Mouse (Mus musculus) megakaryocyte progenitor cell, adult 5-6 weeks (primary cell): Measurements from ENCODE around the gene Vmn1r57. TPM values are rescaled to one million over a fixed set of nuclear protein-coding genes. Genes with fewer than 3 reads are reported as not detected.
"Not testable (repeated sequence)": the region's sequence is repeated elsewhere in the genome, so short reads cannot be mapped to it uniquely, and the experiment has no call there.

ENCODE experiments used
- ATAC-seq: replicated peaks from 2 replicates; pipeline ENCODE4 v1.8.0; 2016; ENCODE audit warnings: mild to moderate bottlenecking, moderate TSS enrichment, inconsistent platforms; ENCODE audit not compliant: poor library complexity
- total RNA-seq, 2 experiments: library from RNA; stranded (forward) in 1 of 2; stranded (reverse) in 1 of 2; fragments of 157-497, 149-512 nt in 1 of 2; fragments of 200-1000 nt in 1 of 2; gene quantifications; 2 replicates each; pipeline versions ENCODE4 v1.2.3 to v1.2.4; 2015 to 2017

The Vmn1r57 gene
- total RNA-seq (2015) (not detected in 2 replicates), total RNA-seq (2017) (not detected in 2 replicates)

DNA sequence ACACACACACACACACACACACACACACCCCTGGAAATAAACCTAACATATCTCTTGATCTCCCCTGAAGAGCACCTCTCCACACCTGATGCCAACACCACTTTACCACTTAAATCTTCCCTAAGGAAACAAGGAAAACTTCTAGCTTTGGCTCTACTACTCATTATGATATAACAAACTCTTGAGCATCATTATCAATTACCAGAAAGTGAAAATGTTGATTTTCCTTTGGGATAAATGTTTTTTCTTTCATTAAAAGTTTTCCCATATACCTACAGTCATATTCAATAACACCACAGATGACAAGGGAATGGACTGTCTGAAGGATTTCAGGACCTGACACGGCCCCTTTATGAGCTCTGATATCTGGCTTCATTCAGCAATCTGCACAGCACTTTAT, at the start of gene Vmn1r57:
Vmn1r57 (plus strand) TSS at position 301 of the 400 bp plus-strand sequence.
- ATAC-seq: not testable (repeated sequence)

DNA sequence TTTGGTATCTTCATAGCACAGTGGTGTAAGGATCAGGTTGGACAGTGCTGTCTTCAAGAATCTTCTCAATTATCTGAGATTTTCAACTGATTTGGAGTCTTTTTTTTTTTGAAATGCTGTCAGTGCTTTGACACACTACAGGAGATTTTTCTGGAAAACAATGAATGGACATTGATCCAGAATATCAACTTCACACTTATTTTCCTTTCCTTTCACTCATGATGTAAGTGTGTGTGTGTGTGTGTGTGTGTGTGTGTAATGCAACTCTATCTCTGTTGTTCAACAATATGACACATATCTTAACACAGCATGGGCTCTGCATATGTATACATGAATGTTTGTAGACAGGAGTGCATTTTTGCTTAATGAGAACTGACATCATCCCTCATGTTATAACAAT, 21.6 kb upstream of the Vmn1r57 start, which contains the start of gene Vmn1r56:
Vmn1r56 (minus strand) TSS at position 101 of the 400 bp plus-strand sequence.
- not testable (repeated sequence) for ATAC-seq

DNA sequence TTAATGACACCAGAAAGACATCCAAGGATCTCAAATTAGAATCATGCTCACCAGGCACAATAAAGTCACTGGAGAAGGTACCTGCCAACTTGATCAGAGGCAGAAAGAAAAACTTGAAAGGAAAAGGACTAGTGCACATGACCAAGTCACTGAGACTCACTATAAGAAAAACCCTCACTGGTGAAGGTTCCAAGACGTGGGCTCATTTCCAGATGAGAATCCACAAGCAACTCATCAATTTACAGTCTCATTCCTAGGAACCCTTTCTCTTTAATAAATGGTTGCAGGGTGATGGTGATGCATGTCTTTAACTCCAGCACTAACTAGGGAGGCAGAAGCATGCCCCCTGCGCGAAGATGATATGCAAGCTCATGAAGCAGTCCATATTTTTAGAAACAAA, 44.8 kb downstream of the Vmn1r57 start:
- no peak for ATAC-seq

Other genes starting within 250 kb of the Vmn1r57 start
- not detected in 2 replicates for gene Sbk3, start 247.3 kb upstream of the Vmn1r57 start, total RNA-seq (2015)
- gene Sbk3, start 247.3 kb upstream of the Vmn1r57 start, total RNA-seq (2017): not detected in 2 replicates
- gene Zfp579, start 222.3 kb upstream of the Vmn1r57 start, total RNA-seq (2015): 11.1 and 14.3 TPM in 2 replicates
- gene Zfp579, start 222.3 kb upstream of the Vmn1r57 start, total RNA-seq (2017): 2.7 and 4.2 TPM in 2 replicates
- gene Zfp524, start 204.1 kb upstream of the Vmn1r57 start, total RNA-seq (2015): 11.0 and 13.0 TPM in 2 replicates
- 5.5 and 7.4 TPM in 2 replicates for gene Zfp524, start 204.1 kb upstream of the Vmn1r57 start, total RNA-seq (2017)
- gene Fiz1, start 203.8 kb upstream of the Vmn1r57 start, total RNA-seq (2015): 35.6 and 39.2 TPM in 2 replicates
- 17.7 and 24.0 TPM in 2 replicates for gene Fiz1, start 203.8 kb upstream of the Vmn1r57 start, total RNA-seq (2017)
- gene Gm44973, start 203.0 kb upstream of the Vmn1r57 start, total RNA-seq (2015): 1.9 and 4.6 TPM in 2 replicates
- gene Gm44973, start 203.0 kb upstream of the Vmn1r57 start, total RNA-seq (2017): not detected in 2 replicates
- 13.2 and 14.5 TPM in 2 replicates for gene Zfp865, start 198.1 kb upstream of the Vmn1r57 start, total RNA-seq (2015)
- gene Zfp865, start 198.1 kb upstream of the Vmn1r57 start, total RNA-seq (2017): 12.4 and 14.4 TPM in 2 replicates
- 0.57 TPM in 1 of 2 replicates, not detected in the other for gene Ccdc106, start 197.9 kb upstream of the Vmn1r57 start, total RNA-seq (2015)
- 0.21 TPM in 1 of 2 replicates, not detected in the other for gene Ccdc106, start 197.9 kb upstream of the Vmn1r57 start, total RNA-seq (2017)
- gene 4632433K11Rik, start 184.4 kb upstream of the Vmn1r57 start, total RNA-seq (2015): not detected in 2 replicates
- gene 4632433K11Rik, start 184.4 kb upstream of the Vmn1r57 start, total RNA-seq (2017): 0.88 TPM in 1 of 2 replicates, not detected in the other
- gene Zfp784, start 180.0 kb upstream of the Vmn1r57 start, total RNA-seq (2015): 0.72 and 1.5 TPM in 2 replicates
- gene Zfp784, start 180.0 kb upstream of the Vmn1r57 start, total RNA-seq (2017): 1.6 and 1.7 TPM in 2 replicates
- gene Zfp580, start 167.0 kb upstream of the Vmn1r57 start, total RNA-seq (2015): 2.3 and 3.0 TPM in 2 replicates
- gene Zfp580, start 167.0 kb upstream of the Vmn1r57 start, total RNA-seq (2017): 0.24 and 0.67 TPM in 2 replicates
- 99.3 TPM in 2 replicates for gene U2af2, start 156.3 kb upstream of the Vmn1r57 start, total RNA-seq (2015)
- gene U2af2, start 156.3 kb upstream of the Vmn1r57 start, total RNA-seq (2017): 225 and 247 TPM in 2 replicates
- 41.0 and 42.0 TPM in 2 replicates for gene Epn1, start 138.3 kb upstream of the Vmn1r57 start, total RNA-seq (2015)
- 37.0 and 51.5 TPM in 2 replicates for gene Epn1, start 138.3 kb upstream of the Vmn1r57 start, total RNA-seq (2017)
- gene Rfpl4, start 101.5 kb upstream of the Vmn1r57 start, total RNA-seq (2015): not detected in 2 replicates
- not detected in 2 replicates for gene Rfpl4, start 101.5 kb upstream of the Vmn1r57 start, total RNA-seq (2017)
- not detected in 2 replicates for gene Rasl2-9, start 92.5 kb upstream of the Vmn1r57 start, total RNA-seq (2015)
- gene Rasl2-9, start 92.5 kb upstream of the Vmn1r57 start, total RNA-seq (2017): not detected in 2 replicates
- gene Vmn1r55, start 68.8 kb upstream of the Vmn1r57 start, total RNA-seq (2015): not detected in 2 replicates
- gene Vmn1r55, start 68.8 kb upstream of the Vmn1r57 start, total RNA-seq (2017): not detected in 2 replicates
- not detected in 2 replicates for gene Vmn1r56, start 21.7 kb upstream of the Vmn1r57 start, total RNA-seq (2015)
- gene Vmn1r56, start 21.7 kb upstream of the Vmn1r57 start, total RNA-seq (2017): not detected in 2 replicates
- gene Gm5065, start 132.0 kb downstream of the Vmn1r57 start, total RNA-seq (2015): not detected in 2 replicates
- gene Gm5065, start 132.0 kb downstream of the Vmn1r57 start, total RNA-seq (2017): not detected in 2 replicates
- gene Nlrp2, start 132.5 kb downstream of the Vmn1r57 start, total RNA-seq (2015): not detected in 2 replicates
- not detected in 2 replicates for gene Nlrp2, start 132.5 kb downstream of the Vmn1r57 start, total RNA-seq (2017)
- not detected in 2 replicates for gene Vmn1r58, start 194.9 kb downstream of the Vmn1r57 start, total RNA-seq (2015)
- gene Vmn1r58, start 194.9 kb downstream of the Vmn1r57 start, total RNA-seq (2017): not detected in 2 replicates
- not detected in 2 replicates for gene Vmn1r59, start 238.3 kb downstream of the Vmn1r57 start, total RNA-seq (2015)
- not detected in 2 replicates for gene Vmn1r59, start 238.3 kb downstream of the Vmn1r57 start, total RNA-seq (2017)